Mouse (Mus musculus) heart, postnatal 14 days (tissue): ENCODE measurements around the gene Runx2. TPM values are rescaled to one million over a fixed set of nuclear protein-coding genes. Genes with fewer than 3 reads are reported as not detected.

Experiments
- total RNA-seq, 2 experiments: library from RNA; stranded (reverse); gene quantifications; 2 replicates each; pipeline ENCODE4 v1.2.3; 2021

Runx2 gene
- total RNA-seq, 2 experiments from 2014 or later = 0.45 to 0.71 TPM

Other genes starting within 250 kb of the Runx2 start
- gene Supt3, start 37.6 kb downstream of the Runx2 start, total RNA-seq = 10 to 100 TPM; 10.7 to 11.1 TPM